Mouse (Mus musculus) liver, embryonic 11.5 days (tissue): Measurements from ENCODE around the gene Ptprb. TPM values are rescaled to one million over a fixed set of nuclear protein-coding genes. Genes with fewer than 3 reads are reported as not detected.

Source experiments
- ATAC-seq: fragments of 200-750 bp; cut with Nextera tagmentation; replicated peaks from 2 replicates; pipeline ENCODE4 v1.8.0; 2017; ENCODE audit warnings: moderate number of reproducible peaks, mild to moderate bottlenecking, moderate TSS enrichment, moderate library complexity; ENCODE audit not compliant: low FRiP score
- DNase-seq: peaks from one replicate; pipeline ENCODE4 v3.0.0-alpha.2; 2017; ENCODE audit warnings: low spot score
- H3K27ac ChIP-seq: fragments of 300-500 bp; sonication (generic); 2 replicates; pipeline ENCODE4 v1.5.1; 2014; ENCODE audit warnings: mild to moderate bottlenecking, low read depth, low read length, control low read depth
- H3K27me3 ChIP-seq: fragments of 300-500 bp; sonication (generic); replicated peaks from 2 replicates; pipeline ENCODE4 v1.6.1; 2014; ENCODE audit warnings: low read length, mixed read lengths; ENCODE audit not compliant: control insufficient read depth, insufficient read depth
- H3K36me3 ChIP-seq: fragments of 300-500 bp; sonication (generic); 2 replicates; pipeline ENCODE4 v1.6.1; 2014; ENCODE audit warnings: mild to moderate bottlenecking, low read length, moderate library complexity, mixed read lengths; ENCODE audit not compliant: control insufficient read depth, insufficient read depth
- H3K4me1 ChIP-seq: fragments of 300-500 bp; sonication (generic); replicated peaks from 2 replicates; pipeline ENCODE4 v1.6.1; 2014; ENCODE audit warnings: low read length, mixed read lengths; ENCODE audit not compliant: control insufficient read depth, insufficient read depth
- H3K4me2 ChIP-seq: fragments of 300-500 bp; sonication (generic); 2 replicates; pipeline ENCODE4 v1.6.1; 2014; ENCODE audit warnings: mild to moderate bottlenecking, control low read depth, moderate library complexity
- H3K4me3 ChIP-seq: fragments of 300-500 bp; sonication (generic); 2 replicates; pipeline ENCODE4 v1.5.1; 2014; ENCODE audit warnings: low read depth, low read length, control low read depth
- H3K9ac ChIP-seq: fragments of 300-500 bp; sonication (generic); 2 replicates; pipeline ENCODE4 v1.6.1; 2014; ENCODE audit warnings: low read depth, low read length, control low read depth
- H3K9me3 ChIP-seq: fragments of 300-500 bp; sonication (generic); 2 replicates; pipeline ENCODE4 v1.6.1; 2016; ENCODE audit warnings: low read length, inconsistent platforms, mixed read lengths; ENCODE audit not compliant: control insufficient read depth
- WGBS: fragments of 180-500 bp; shearing (Covaris S2); extraction: QIAGEN DNeasy Blood & Tissue Kit; methylation state at CpG from one replicate; pipeline ENCODE4 v1.1.7; 2014; 5-methylcytosine and 5-hydroxymethylcytosine counted together
- polyA plus RNA-seq: library from polyadenylated mRNA; unstranded; fragments of >200 nt; fragmentation: Nextera tagmentation; extraction: Ambion mirVana; gene quantifications from 2 replicates; pipeline ENCODE4 v1.2.1, GENCODE M21; 2014

Gene Ptprb
- polyA plus RNA-seq, 1 experiment from 2014 or later, result 2.7 TPM

- no peak for DNase-seq
- Histone ChIP-seq H3K9me3 (no peaks in the 10 kb centered on the region), H3K4me2 (no peak overlapping the region), H3K4me3 (no peak overlapping the region), H3K9ac (no peak overlapping the region), H3K4me1 (peaks cover 3% of the 10 kb centered on the region), H3K27ac (no peak overlapping the region), H3K36me3 (no peaks in the 10 kb centered on the region), H3K27me3 (no peaks in the 10 kb centered on the region)
- peak; percentile 60 for ATAC-seq
- WGBS, result 10% methylated on average over 4 of the region's 4 CpGs
These were observed 119.3 kb downstream of the Ptprb start for GRCm38 (mm10) chr10:116394585-116394984.

DNA sequence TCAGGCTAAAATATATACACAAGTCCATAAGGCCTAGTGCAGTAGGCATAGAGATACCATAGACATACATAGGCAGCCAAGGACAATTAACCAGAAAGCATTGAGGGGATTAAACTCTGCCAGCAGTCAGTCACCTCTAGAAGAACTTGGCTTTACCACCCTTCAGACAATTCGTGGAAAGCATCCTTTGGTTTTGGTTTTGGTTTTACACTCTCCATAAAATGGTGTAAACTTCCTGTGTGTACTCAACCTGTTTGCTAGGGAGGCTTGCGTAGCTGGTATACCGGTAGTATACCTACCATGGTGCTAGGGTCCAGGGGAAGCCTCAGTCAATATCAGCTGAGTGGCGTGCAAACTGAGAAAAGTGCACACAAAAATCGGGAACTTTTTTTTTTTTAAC is 121.0 kb downstream of the Ptprb start:
- Histone ChIP-seq H3K27ac (no peak overlapping the region), H3K27me3 (no peaks in the 10 kb centered on the region), H3K4me1 (peaks cover 3% of the 10 kb centered on the region), H3K9ac (no peak overlapping the region), H3K4me2 (no peak overlapping the region), H3K36me3 (no peaks in the 10 kb centered on the region), H3K9me3 (no peaks in the 10 kb centered on the region), H3K4me3 (no peak overlapping the region)
- DNase-seq (no peak), ATAC-seq (no peak)
- 76% methylated on average over 5 of the region's 5 CpGs for WGBS

GRCm38 (mm10) chr10:116396966-116397365 is 121.6 kb downstream of the Ptprb start:
- no peaks in the 10 kb centered on the region for H3K36me3 ChIP-seq
- no peak overlapping the region for H3K9ac ChIP-seq
- no peak overlapping the region for H3K4me3 ChIP-seq
- peaks cover 3% of the 10 kb centered on the region for H3K4me1 ChIP-seq
- DNase-seq (no peak), ATAC-seq (no peak)
- 79% methylated on average over 13 of the region's 13 CpGs for WGBS
- H3K9me3 ChIP-seq, result no peaks in the 10 kb centered on the region
- no peak overlapping the region for H3K27ac ChIP-seq
- no peak overlapping the region for H3K4me2 ChIP-seq
- no peaks in the 10 kb centered on the region for H3K27me3 ChIP-seq

DNA sequence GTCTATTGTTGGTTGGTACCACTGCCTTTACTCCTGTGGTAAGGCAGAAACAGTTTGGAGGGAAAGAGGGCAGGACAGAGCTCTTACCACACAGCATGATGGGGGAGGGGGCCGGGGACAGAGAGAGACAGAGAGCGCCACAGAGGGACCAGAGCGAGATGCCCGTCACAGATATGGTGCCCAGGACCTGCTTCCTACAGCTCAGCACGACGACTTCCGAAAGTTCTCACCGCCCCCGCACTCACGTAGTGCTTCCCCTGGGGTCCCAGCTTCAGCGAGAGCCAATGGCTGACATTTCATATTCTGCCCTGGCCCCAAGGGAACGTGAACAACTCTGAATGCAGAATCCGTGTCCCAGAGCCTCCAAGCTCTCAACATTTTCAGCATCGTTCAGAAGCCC is 122.2 kb downstream of the Ptprb start:
- H3K9me3 ChIP-seq, result no peaks in the 10 kb centered on the region
- 20% methylated on average over 14 of the region's 14 CpGs for WGBS
- H3K36me3 ChIP-seq, result no peaks in the 10 kb centered on the region
- H3K27ac ChIP-seq, result no peak overlapping the region
- ATAC-seq (no peak), DNase-seq (peak; percentile 38)
- H3K9ac ChIP-seq, result no peak overlapping the region
- H3K4me3 ChIP-seq, result peak overlapping the region; percentile 17; the same call in 1 of the 2 replicates
- H3K27me3 ChIP-seq, result no peaks in the 10 kb centered on the region
- peak overlapping the region; percentile 52 for H3K4me2 ChIP-seq
- peaks cover 3% of the 10 kb centered on the region for H3K4me1 ChIP-seq

GRCm38 (mm10) chr10:116397973-116398372 is 122.7 kb downstream of the Ptprb start:
- Histone ChIP-seq H3K36me3 (no peaks in the 10 kb centered on the region), H3K9ac (no peak overlapping the region), H3K9me3 (no peaks in the 10 kb centered on the region), H3K4me2 (peak overlapping the region; percentile 52), H3K4me3 (no peak overlapping the region; the same call in 1 of the 2 replicates), H3K4me1 (peaks cover 3% of the 10 kb centered on the region), H3K27me3 (no peaks in the 10 kb centered on the region), H3K27ac (no peak overlapping the region)
- 57% methylated on average over 12 of the region's 12 CpGs for WGBS
- ATAC-seq (no peak), DNase-seq (no peak)

DNA sequence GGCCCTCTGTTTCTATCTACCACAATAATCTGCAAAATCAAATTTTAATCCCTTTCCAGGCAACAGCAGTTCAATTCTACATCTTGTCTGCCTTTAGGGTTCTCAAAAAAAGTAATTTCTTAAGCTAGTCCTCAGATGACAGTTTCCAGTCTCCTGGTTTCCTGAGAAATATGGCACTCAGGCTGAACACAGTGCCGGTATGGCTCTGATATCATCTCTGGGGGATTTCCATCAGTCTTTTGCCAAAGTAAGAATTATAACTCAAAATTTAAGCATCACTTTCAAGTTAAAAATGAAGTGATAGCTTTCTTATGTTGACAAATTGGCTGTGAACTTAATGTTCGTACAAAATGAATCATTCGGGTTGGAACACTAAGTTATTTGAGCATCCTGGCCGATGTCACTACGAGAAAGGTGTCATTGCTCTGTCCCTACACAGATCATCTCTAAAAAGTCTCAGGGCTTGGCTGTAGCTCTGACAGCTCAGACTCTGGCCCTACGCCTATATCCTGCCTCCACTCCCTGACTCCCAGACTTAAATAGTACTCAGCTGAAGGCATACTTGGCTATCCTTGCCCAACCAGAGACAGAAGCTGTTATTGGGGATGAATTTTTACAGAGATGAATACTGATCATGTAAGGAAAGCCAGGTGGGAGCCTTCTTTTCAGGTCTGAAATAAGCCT is 127.6 kb downstream of the Ptprb start:
- Histone ChIP-seq H3K4me2 (no peak overlapping the region), H3K27ac (no peak overlapping the region), H3K4me1 (no peaks in the 10 kb centered on the region), H3K9ac (no peak overlapping the region), H3K36me3 (no peaks in the 10 kb centered on the region), H3K9me3 (no peaks in the 10 kb centered on the region), H3K4me3 (no peak overlapping the region), H3K27me3 (no peaks in the 10 kb centered on the region)
- 79% methylated on average over 6 of the region's 6 CpGs for WGBS
- ATAC-seq (no peak), DNase-seq (no peak)

- no peak overlapping the region for H3K9ac ChIP-seq
- 62% methylated on average over 4 of the region's 4 CpGs for WGBS
- no peak overlapping the region for H3K4me3 ChIP-seq
- H3K27ac ChIP-seq, result no peak overlapping the region
- no peaks in the 10 kb centered on the region for H3K4me1 ChIP-seq
- H3K27me3 ChIP-seq, result no peaks in the 10 kb centered on the region
- no peaks in the 10 kb centered on the region for H3K9me3 ChIP-seq
- ATAC-seq (no peak), DNase-seq (no peak)
- H3K36me3 ChIP-seq, result no peaks in the 10 kb centered on the region
- H3K4me2 ChIP-seq, result no peak overlapping the region
These were observed 128.4 kb downstream of the Ptprb start for GRCm38 (mm10) chr10:116403679-116404078.

DNA sequence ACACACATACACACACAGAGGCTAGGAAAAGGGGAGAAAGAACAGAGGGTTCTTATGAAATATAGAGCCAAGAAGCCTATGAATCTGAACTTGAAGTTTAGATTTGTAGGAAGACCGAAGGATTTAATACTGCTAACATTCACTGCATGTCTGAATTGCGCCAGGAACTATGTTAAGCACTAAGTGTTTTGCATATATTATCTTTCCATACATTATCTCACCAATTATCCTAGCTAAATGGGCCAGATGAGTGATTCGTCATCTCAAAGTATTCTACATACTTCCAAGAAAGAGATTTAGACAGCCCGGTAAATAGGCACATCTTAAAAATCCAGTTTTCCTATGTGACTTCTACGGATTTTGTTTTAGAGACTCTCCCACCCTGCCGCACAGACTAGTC is 129.7 kb downstream of the Ptprb start:
- Histone ChIP-seq H3K4me1 (no peaks in the 10 kb centered on the region), H3K9ac (no peak overlapping the region), H3K36me3 (no peaks in the 10 kb centered on the region), H3K4me2 (no peak overlapping the region), H3K27ac (no peak overlapping the region), H3K27me3 (no peaks in the 10 kb centered on the region), H3K4me3 (no peak overlapping the region), H3K9me3 (no peaks in the 10 kb centered on the region)
- WGBS, result 89% methylated on average over 6 of the region's 6 CpGs
- no peak for ATAC-seq
- no peak for DNase-seq

DNA sequence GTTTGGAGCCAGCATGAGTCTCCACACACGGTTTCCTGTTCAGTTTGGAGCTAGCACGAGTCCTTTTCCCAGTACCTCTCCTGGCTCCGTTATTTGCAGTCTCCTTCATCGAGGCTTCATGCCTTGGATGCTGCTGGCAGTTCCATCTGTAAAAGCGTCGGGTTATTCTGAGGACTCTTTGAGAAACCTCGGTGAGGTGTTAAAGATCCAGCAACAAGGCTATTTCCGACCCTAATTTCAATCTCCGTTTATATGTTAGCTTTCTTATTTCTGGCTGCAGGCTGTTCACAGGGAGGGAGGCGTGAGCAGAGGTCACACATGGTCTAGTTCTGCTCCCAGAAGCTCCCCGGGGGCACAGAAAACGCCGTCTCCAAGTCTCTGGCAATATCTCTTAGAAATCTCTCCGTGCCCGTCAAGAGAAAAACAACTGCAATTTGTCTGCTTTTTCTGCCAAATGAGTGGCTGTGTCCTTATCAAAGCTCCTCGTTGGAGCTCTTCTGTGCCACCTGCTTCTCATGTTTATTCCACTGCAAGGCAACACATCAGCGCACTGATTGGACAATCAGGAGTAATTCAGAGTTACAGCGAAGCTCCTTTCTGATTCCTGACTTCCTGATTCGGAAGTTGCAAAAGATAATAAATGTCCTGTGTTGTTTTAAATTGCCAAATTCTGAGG is 132.5 kb downstream of the Ptprb start:
- no peak overlapping the region for H3K4me2 ChIP-seq
- H3K9me3 ChIP-seq, result no peaks in the 10 kb centered on the region
- ATAC-seq (no peak), DNase-seq (no peak)
- no peaks in the 10 kb centered on the region for H3K4me1 ChIP-seq
- H3K9ac ChIP-seq, result no peak overlapping the region
- H3K36me3 ChIP-seq, result no peaks in the 10 kb centered on the region
- no peaks in the 10 kb centered on the region for H3K27me3 ChIP-seq
- H3K4me3 ChIP-seq, result no peak overlapping the region
- H3K27ac ChIP-seq, result no peak overlapping the region
- 62% methylated on average over 19 of the region's 19 CpGs for WGBS
